Mouse (Mus musculus) ES-E14 (cell line): ENCODE data around the gene Lrg1.

ENCODE experiments used
- HCFC1 ChIP-seq: IDR thresholded peaks from 2 replicates; pipeline ENCODE4 v1.6.1; 2012; ENCODE audit warnings: low read length, inconsistent platforms, borderline replicate concordance; ENCODE audit not compliant: insufficient read depth
- MAFK ChIP-seq: IDR thresholded peaks from 2 replicates; pipeline ENCODE4 v1.6.1; 2014; ENCODE audit warnings: mild to moderate bottlenecking, low read depth, low read length, inconsistent platforms; ENCODE audit not compliant: insufficient read depth
- ZNF384 ChIP-seq: IDR thresholded peaks from 2 replicates; pipeline ENCODE4 v1.6.1; 2012; ENCODE audit warnings: low read depth, low read length, inconsistent platforms

DNA sequence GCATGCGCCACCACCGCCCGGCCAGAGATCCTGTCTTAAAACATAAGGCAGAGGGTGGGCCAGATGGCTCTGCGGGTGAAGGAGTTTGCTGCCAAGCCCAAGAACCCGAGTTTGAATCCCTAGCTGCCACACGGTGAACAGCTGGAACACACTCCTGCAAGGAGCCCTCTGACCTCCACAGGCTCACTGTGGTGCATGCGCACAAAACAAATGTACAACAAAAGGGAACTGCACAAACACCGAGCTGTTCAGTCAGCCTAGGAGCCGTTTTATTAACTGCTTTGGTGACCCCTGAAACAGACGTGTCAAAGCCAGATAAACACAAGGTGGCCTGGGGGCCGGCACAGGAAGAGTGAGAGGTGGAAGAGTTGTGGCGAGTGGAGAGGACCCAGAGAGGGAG, 2.4 kb downstream of the Lrg1 start:
- no peak for TF ChIP-seq ZNF384
- TF ChIP-seq HCFC1 = no peak
- TF ChIP-seq MAFK = no peak
